Mouse (Mus musculus): ENCODE data around the gene Kif2c. TPM values are rescaled to one million over a fixed set of nuclear protein-coding genes. Genes with fewer than 3 reads are reported as not detected.
A peak's percentile ranks its signal among the peaks of the same experiment; 100 is the strongest.

The Kif2c gene
- polyA plus RNA-seq, 1 experiment from 2014 or later = 56.1 TPM

GRCm38 (mm10) chr4:117138295-117139216 is 43.9 kb downstream of the Kif2c start:
- peak; percentile 20 for DNase-seq (ENCODE audit: low spot score)

GRCm38 (mm10) chr4:117136034-117136433 is 46.4 kb downstream of the Kif2c start:
- no peak for DNase-seq (ENCODE audit: low spot score)

- no peak for DNase-seq (ENCODE audit: low spot score)
Measured at GRCm38 (mm10) chr4:117134601-117134995, 47.8 kb downstream of the Kif2c start.

- DNase-seq (ENCODE audit: low spot score) = peak; percentile 96
Measured at GRCm38 (mm10) chr4:117133817-117134600, 48.4 kb downstream of the Kif2c start, which contains the start of gene Plk3. TSS of gene Plk3 (minus strand) at chr4:117133963.

GRCm38 (mm10) chr4:117133366-117133796 is 49.1 kb downstream of the Kif2c start:
- no peak for DNase-seq (ENCODE audit: low spot score)

GRCm38 (mm10) chr4:117132794-117133143 is 49.7 kb downstream of the Kif2c start:
- no peak for DNase-seq (ENCODE audit: low spot score)

DNA sequence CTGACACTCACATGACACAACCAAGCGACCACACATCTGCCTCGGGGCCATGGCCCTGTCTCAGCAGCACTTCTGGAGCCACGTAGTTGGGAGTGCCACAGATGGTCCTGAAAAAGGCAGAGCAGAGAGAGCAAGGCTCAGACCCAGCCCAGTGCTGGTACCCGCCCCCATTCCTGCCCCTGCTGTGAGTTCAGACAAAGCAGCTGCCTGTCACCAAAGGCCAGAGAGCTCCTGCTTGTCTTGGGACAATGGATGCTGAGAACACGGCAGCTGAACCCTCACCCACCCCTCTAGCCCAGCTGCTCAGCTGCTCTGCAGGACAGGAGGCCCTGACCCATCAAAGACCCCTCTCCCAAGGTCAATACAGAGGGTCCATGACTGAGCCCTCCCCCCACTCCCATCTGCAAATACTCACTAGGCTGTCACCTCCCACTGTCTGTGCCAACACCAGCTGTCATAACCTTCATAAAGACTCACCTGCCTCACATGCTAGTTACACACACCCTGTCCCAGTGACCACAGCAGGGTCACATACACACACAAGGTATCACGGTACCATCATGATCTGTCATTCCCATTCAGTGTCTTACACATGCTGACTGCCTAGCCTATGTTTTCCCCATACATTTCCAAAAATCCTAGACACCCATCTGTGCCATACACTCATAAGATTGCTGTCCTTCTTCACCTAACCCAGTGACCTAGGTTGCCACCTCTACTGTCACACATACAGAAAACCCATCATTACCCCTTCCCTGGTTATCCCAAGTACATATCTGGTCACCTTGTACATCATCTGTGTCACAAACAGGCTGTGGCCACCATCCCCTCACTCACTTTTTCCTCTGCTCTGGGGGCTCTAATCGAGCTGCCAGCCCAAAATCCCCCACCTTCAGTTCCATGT is 50.3 kb downstream of the Kif2c start:
- DNase-seq (ENCODE audit: low spot score) = no peak

DNA sequence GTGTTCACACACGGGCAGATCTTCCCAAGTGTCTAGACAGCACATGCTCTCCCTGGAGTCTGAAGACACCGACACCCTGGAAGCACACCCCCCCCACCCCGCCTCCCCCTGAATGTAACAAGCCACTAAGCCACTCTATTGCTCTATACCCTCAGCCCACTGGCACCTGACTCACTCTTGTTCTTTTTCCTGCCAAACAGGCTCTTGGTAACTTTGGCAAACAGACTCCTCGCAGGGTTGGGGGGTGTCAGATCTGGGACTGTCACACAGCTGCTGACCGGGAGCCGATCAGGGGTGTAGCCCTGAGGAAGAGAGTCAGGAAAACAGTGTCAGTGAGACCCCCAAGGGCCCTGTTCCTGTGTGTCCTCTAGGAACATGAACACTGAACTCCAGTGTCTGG is 51.2 kb downstream of the Kif2c start:
- no peak for DNase-seq (ENCODE audit: low spot score)

DNA sequence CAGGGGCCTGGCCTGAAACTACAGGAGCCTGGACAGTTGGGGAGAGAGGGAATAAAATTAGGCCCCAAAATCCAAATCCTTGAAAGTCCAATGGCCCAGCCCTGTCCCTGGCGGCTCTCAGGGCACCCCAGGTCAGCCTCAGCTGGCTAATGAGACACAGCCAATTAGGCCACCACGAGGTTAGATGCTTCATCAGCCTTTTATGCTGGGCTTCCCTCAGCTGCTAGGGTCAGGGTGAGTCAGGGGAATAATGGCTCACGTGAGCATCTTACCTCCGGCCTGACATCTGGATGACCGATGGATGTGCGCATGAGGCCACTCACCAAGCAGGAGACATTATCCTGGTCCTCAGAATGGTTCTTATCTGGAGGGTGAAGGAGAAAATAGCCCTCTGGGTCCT is 51.6 kb downstream of the Kif2c start:
- no peak for DNase-seq (ENCODE audit: low spot score)

- no peak for DNase-seq (ENCODE audit: low spot score)
Measured at GRCm38 (mm10) chr4:117127991-117128686, 54.3 kb downstream of the Kif2c start.

DNA sequence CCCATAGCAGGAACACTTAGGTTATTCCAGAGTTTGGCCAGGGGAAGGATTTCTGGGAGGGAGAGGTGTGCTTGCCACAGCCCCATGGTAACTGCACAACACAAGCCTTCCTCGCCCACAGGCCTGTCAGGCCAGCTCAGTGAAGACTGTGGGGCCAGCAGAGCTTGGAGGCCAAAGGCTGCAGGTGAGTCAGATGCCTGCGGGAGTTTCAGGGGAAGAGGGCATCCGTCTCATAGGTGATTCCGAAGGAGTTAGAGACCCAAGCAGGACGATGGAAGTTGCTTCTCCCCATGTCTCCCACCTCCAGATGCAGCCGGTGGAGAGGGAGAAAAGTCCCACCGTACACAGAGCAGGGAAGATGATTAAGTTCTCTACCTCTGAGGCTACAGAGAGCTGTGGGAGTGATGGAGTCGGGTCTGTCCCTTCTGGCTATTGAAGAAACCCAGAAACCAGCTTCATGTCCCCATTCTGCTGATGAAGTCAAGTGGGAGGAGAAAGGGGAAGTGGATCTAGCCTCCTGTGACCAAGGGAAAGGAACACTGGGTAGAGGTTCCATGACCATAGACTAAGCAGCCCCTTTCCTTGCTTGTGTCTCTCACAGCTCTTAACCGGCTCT is 55.7 kb downstream of the Kif2c start, which contains the start of gene Tctex1d4:
Gene Tctex1d4 (plus strand): TSS at position 120 of the 616 bp plus-strand sequence.
- DNase-seq (ENCODE audit: low spot score) = no peak

DNA sequence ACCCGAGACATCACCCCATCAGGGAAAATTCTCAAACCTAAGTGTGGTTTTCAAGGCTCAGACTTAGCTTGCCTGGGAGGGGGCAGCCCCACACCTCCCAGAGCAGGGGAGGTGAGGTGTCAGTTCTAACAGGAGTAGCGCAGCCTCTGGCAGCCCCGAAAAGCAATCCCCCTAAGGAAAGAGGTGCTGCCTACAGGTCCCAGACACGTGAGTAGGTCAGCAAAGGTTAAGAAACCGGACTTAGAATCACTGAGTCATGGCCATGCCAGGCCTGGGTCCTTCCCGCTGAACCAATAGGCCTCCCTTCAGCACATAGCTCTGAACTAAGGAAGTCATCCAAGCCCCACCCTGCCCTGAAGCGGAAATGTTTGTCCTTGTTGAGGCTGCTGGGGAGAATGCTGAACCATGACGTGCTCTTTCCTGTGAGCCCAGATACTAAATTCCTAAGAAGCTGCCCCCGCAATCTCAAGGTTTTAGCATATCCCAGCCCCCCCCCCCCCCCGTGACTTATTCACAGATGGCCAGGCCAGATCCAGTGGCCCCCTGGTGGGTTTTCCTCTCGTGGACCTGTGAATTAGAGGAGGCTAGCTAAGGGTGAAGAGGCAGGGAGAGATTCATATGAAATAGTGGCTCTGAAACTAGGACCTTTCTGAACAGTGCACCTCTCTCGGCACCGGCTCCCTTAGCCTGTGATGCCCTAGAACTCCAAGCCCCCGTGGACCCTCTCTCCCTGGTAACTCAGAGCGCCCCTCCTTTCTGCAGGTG is 56.3 kb downstream of the Kif2c start:
- peak; percentile 73 for DNase-seq (ENCODE audit: low spot score)

- DNase-seq (ENCODE audit: low spot score) = no peak
Measured at GRCm38 (mm10) chr4:117125348-117125909, 57.0 kb downstream of the Kif2c start, which contains the start of gene Btbd19. TSS of gene Btbd19 (minus strand) at chr4:117125725.

- peak; percentile 84 for DNase-seq (ENCODE audit: low spot score)
Measured at GRCm38 (mm10) chr4:117124518-117125347, 57.7 kb downstream of the Kif2c start.

DNA sequence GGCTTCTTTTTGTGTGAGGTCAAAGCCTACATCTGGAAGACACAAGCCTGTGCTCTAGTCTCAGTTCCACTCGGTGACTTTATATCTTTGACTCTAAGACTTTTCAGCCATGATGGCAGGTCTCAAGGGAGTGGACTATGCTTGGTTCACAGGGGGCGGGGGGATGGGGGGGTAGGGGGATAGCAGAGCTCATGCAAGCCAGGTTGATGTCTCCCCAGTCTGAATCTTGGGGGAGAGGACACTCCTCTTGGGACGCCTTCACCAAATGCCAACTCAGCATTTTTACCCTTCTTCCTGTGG is 58.3 kb downstream of the Kif2c start:
- no peak for DNase-seq (ENCODE audit: low spot score)

DNA sequence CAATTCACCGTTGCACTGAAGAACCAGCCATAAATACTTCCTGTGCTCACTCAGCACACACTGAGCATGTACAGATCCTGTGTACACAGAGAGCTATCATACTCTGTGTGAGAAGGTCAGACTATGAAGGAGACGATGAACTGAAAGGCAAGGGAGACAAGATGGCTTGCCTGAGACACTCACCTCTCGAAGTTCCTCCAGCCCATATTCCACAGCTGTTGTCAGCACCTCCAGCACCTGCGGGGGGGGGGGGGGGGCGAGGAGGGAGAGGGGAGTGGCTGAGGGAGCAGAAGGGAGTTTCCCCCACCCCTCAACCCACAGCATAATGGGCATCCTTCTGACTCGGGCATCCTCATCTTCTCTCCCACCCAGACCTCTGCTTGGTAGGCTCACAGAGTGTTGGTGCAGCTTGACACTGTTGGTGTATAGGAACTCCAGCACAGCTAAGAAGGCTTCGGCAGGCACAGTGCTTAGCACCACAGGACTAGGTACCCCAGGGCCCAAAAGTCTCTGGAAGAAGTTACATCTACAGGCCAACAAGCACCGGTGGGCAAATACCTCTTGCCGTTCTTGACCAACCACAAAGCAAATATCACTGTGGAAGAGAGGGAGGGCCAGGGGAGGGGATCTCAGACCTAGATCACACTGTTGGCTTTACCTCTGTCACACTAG is 58.8 kb downstream of the Kif2c start:
- no peak for DNase-seq (ENCODE audit: low spot score)

- DNase-seq (ENCODE audit: low spot score) = no peak
Measured at GRCm38 (mm10) chr4:117122209-117122608, 60.2 kb downstream of the Kif2c start.

Measured in thymus, postnatal 0 days (tissue).